Mouse (Mus musculus) layer of hippocampus, adult 11-12 months (tissue): ENCODE data around the gene Ceacam3.
"Not testable (repeated sequence)": the region's sequence is repeated elsewhere in the genome, so short reads cannot be mapped to it uniquely, and the experiment has no call there.

Experiments used
- DNase-seq: peaks from one replicate; pipeline ENCODE4 v3.0.0; 2022; ENCODE audit warnings: low spot score

The Ceacam3 gene

GRCm38 (mm10) chr7:17149931-17150330, at the start of gene Ceacam3:
Gene Ceacam3 (plus strand): TSS chr7:17150282.
- DNase-seq, result no peak

- not testable (repeated sequence) for DNase-seq
These were observed 48.5 kb upstream of the Ceacam3 start for GRCm38 (mm10) chr7:17101631-17102030.

- DNase-seq, result no peak
These were observed 14.8 kb upstream of the Ceacam3 start for GRCm38 (mm10) chr7:17135307-17135706.

GRCm38 (mm10) chr7:17155634-17156033, 5.6 kb downstream of the Ceacam3 start:
- DNase-seq, result peak; percentile 6

- no peak for DNase-seq
These were observed 7.0 kb downstream of the Ceacam3 start for GRCm38 (mm10) chr7:17156885-17157677.

- DNase-seq, result no peak
These were observed 8.9 kb downstream of the Ceacam3 start for GRCm38 (mm10) chr7:17159011-17159410.

GRCm38 (mm10) chr7:17171827-17172226, 21.7 kb downstream of the Ceacam3 start:
- no peak for DNase-seq

- DNase-seq, result no peak
These were observed 53.1 kb downstream of the Ceacam3 start, which contains the start of gene Psg29 for GRCm38 (mm10) chr7:17203177-17203576. Gene Psg29 (plus strand): TSS chr7:17203477.

- DNase-seq, result no peak
These were observed 55.6 kb downstream of the Ceacam3 start for GRCm38 (mm10) chr7:17205530-17206184.
